Mouse (Mus musculus) cerebellum, adult 8-10 months (tissue): ENCODE data around the gene Inhbb.

Experiments
- DNase-seq: peaks from one replicate; pipeline ENCODE4 v3.0.0; 2022

Inhbb gene

GRCm38 (mm10) chr1:119419151-119420105 lies 2.6 kb downstream of the Inhbb start:
- no peak for DNase-seq

GRCm38 (mm10) chr1:119417991-119418390 lies 4.1 kb downstream of the Inhbb start:
- DNase-seq: no peak

GRCm38 (mm10) chr1:119417542-119417941 lies 4.5 kb downstream of the Inhbb start:
- no peak for DNase-seq

DNA sequence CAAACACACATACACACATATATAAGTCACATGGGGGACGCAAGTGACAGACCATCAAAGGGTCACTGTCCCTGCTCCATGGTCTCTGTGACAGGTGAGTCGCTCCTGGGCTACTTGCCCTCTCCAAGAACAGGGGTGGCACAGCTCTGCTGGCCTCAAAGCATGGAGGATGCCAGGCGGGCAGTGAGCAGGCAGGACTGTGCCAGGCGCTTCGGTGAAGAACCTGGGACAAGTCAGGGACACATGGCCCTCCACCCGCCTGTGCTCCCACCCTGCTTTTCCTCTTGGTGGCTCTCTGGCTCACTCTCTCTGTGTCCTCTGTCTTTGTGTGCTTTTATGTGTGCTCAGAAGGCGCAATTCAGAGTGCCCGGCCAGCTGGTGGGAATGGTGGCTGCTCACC lies 5.4 kb downstream of the Inhbb start:
- no peak for DNase-seq

DNA sequence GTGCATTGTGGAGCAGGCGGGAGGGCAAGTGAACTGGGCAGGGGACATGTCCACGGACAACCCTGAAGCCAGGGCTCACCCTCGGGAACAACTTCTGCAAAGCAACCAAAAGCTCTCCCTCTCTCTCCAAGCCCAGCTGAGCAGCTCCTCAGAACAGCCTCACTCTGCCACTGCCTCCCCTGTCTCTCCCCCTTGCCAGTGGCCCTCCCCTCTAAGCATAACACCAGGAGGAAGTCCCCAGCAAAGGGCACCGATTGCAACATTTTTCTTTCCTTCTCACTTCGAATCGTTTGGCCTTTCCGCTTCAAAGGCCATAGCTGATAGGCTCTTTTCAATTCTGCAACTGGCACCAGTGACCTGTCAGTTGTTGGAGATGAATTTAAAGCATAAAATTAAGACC lies 5.9 kb downstream of the Inhbb start:
- DNase-seq: no peak

- DNase-seq: no peak
These were observed 6.9 kb downstream of the Inhbb start for GRCm38 (mm10) chr1:119415151-119415550.

GRCm38 (mm10) chr1:119410661-119411060 lies 11.4 kb downstream of the Inhbb start:
- no peak for DNase-seq

DNA sequence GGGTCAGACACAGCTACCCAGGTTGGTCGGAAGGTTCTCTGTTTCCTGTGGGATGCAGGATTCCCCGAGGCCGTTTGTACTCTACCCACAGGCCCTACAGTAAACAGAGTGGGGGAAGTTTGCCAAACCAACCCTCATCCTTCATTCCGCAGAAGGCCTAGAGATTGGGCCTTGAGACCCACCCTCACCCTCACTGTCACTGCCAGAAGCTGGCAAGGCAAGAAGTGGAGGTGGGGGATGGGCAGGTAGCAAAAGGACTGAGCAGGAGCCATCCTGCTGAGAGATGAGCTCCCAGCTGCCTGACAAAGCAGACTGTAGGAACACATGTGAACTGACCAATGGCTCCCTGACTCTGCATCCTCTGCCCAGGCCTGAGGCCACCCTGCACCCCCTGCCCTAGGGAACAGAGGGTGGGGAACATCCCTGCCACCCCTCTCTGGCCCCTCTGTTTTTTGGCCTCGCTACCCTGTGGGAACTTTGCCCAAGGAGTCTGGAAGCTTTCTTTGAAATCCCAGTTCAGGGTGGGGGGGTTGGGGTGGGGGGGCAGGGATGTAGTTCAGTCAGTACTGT lies 12.4 kb downstream of the Inhbb start:
- DNase-seq: no peak

GRCm38 (mm10) chr1:119409106-119409505 lies 12.9 kb downstream of the Inhbb start:
- no peak for DNase-seq

DNA sequence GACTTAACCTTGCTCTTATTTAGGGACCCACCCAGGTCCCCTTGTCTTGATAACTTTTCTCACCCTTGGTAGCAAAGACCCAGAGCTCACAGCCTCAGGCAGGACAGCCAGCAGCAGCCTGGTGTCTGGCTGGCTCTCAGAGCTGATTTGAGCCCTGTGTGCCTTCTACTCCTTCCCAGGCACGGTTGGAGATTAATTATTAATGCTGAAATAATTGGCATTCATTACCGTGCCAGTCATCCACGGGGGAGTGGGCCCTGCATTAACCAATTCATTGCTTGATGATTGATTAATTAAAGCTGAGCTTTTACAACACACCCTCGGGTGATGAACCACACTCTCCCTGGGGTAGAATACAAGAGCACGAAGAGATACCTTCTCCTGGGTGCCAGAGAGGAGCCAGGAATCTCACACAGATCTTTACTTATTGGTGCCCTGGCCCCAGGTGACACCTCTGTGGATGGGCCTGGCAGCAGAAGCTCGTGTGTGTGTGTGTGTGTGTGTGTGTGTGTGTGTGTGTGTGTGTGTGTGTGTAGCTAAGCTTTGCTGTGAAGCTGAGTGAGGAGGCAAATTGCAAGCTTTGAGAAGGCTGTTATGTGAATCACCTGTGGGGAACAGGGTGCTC lies 14.2 kb downstream of the Inhbb start:
- DNase-seq: no peak

- DNase-seq: no peak
These were observed 17.2 kb downstream of the Inhbb start for GRCm38 (mm10) chr1:119404798-119405197.

- DNase-seq: no peak
These were observed 17.7 kb downstream of the Inhbb start for GRCm38 (mm10) chr1:119404341-119404740.

DNA sequence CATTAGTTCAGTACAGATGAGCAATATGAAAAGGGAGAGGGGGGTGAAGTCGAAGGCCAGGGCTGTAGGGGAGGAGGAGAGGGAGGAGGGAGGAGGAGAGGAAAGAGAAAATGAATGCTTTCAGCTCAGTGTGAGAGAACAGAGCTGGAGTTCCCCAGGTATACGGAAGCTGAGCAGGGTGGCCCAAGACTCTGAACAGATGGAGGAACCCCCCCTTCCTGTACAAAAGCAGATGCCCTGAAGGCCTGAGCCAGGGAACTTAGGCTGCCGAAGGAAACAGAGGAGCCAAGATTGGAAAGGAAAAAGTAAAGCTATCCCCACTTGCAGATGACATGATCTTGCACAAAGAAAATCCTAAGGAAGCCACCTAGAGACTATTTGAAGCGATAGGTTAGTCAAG lies 20.8 kb downstream of the Inhbb start:
- no peak for DNase-seq

DNA sequence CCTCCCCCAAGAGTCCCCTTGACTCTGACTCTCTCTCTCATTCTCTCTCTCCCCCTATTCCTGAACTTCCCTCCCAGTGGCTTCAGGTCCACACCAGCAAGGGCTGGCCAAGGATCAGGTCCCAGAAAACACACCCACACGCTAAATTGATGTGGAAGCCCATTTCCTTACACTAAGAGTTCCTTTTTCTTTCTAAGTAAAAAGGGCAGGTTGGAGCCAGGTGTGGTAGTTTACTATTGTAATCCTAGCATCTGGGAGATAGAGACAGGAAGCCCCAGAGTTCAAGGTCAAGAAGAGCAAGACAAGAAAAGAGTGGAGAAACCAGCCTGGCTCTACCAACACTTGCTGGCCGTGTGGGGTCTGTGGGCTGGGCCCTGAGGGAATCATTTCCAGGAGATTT lies 23.4 kb downstream of the Inhbb start:
- no peak for DNase-seq

DNA sequence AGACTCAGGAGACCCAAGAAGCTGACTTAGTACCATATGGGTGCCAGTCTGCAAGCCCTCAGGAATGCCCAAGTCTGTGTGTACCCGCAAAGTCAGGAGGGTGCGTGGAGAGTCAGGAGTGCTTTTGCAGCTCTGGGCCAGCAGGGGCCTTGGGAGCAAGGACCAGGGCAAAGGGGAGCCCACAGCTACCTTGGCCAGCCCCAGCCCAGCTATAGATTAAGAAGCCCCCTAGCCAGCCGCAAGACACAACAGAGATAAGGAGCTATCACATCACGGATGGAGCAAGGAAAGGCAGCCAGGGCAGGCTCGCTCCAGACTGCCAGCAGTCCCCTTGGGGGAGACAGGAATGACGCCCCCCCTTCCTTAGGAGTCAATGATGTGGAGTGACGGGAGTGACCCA lies 24.2 kb downstream of the Inhbb start:
- DNase-seq: no peak

DNA sequence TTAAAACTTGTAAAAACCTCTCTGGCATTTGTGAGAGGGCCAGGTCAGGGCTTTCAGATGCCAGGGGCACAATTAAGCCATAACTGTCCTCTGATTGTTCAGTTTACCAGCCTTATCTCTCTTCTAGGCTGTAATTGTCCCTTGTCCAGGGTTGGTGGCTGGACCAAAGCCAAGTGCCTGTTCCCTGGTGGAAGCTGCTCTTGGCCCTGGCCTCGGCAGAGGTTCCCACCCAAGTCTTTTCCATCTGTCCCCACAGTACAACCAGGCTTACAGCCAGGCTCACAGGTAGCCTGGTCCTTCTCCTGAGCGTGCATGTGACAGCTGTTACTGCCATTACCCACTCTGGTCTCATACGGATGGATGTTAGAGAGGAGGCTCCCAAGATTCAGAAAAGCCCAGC lies 30.7 kb downstream of the Inhbb start:
- DNase-seq: peak; percentile 53

- no peak for DNase-seq
These were observed 31.4 kb downstream of the Inhbb start for GRCm38 (mm10) chr1:119390676-119391075.

DNA sequence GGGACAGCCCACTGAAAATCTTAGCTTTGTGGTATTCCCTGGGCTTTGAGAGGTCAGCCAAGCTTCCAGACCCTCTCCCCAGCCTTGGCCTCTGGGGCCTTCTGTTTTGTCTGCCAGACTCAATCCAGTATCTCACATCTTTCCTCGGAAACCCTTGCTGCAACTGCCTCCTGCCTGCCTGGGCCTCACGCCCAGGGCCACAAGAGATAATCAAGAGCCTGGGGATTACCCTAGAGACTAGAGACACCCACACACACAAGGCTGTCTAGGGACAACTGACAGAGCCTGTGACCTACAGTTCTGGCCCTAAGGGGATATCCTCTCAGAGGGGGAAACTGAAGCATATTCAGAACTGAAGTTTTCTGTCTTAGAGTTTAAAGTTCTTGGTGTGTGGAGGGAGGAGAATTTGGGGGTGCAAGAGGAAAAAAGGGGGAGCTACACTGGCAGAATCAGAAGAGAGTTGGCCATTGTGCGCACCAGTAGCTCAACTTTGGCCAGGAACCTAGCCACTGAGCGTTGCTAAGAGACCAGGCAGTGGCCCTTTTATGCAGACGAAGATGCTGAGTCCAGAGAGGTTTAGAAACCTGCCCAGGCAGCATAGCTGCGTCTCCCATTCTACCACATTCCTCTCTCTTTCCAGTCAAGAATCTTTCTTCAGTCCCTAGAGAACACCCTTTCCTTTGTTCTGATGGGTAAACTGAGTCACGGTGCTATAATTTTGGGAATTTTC lies 32.1 kb downstream of the Inhbb start:
- DNase-seq: no peak

GRCm38 (mm10) chr1:119388664-119389396 lies 33.2 kb downstream of the Inhbb start:
- DNase-seq: no peak

GRCm38 (mm10) chr1:119386306-119386705 lies 35.7 kb downstream of the Inhbb start:
- no peak for DNase-seq

DNA sequence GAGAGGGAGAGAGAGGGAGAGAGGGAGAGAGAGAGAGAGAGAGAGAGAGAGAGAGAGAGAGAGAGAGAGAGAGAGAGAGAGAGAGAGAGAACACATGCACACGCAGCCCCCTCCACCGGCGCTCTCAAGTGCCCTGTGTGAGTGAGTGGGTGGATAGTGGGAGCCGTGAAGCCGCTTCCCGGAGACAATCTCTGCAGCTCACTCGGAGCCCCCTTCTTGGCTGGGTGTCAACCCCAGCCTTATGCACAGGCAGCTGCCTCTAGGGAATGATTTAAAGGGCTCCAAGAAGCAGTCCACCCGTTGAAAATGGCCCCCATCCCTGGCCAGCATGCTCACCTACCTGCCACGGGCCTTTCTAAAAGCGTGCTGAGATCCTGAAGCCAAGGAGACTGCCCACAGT lies 38.1 kb downstream of the Inhbb start:
- DNase-seq: no peak

DNA sequence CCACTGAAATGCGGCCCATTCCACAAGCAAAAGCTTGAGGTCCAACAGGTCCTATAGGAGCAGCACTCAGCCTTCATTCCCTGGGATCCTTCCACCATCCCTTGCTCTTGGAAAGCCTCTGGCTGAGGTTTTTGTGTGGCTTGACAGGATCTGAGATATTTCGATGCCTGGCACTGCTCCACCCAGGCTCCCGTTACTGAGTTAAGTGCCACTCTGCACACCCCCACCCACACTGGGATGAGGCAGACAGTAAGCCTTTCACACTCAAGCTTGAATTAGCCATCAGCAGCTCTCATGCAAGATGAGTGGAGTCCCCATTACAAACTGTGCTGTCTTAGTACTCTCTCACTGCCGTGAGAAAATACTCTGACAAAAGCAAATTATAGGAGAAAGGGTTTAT lies 41.4 kb downstream of the Inhbb start:
- no peak for DNase-seq

- DNase-seq: no peak
These were observed 46.7 kb downstream of the Inhbb start for GRCm38 (mm10) chr1:119375376-119375775.
